Mouse (Mus musculus): ENCODE measurements around the gene Serf1. TPM values are rescaled to one million over a fixed set of nuclear protein-coding genes. Genes with fewer than 3 reads are reported as not detected.

The Serf1 gene
- total RNA-seq (2012; rRNA removed): 2.1 and 11.0 TPM in 2 replicates

DNA sequence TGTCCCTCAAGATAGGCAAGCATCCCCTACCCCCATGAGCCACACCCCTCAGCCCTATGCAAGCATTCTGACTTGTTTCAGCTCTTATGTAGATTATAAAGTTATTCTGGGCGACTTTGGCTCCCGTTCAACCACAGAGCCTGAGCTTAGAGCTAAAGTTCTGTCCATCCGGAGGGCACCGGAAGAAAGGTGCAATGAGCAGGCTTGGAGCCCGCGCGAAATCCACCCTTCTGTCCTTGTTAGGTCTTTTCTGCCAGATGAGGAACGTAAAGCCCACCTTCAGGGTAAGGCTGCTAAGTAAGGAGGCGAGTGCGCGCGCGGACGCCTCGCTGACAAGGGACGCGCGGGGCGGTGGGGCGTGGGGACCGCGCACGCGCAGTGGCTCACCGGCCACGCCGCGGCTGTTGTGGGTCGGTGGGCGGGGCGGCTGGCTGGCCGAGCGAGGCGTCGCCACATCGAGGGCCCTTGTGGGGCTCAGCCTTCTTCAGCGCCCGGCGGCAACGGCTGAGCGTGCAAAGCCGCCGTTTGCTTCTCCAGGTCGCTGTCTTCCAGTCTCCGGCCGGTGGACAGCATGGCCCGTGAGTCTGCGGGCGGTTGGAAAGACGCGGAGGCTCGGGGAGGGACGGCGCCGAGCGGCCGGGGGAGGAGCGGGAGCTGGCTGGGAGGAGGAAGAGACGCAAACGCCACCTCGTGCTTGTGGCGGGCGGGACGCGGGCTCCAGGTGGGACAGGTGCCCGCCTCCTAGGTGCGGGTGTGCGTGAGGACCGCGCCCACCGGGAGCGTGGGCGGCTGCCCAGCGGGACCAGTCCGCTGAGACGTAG is at the start of gene Serf1:
Gene Serf1, plus strand, starts transcription at position 361 of the 821 bp plus-strand sequence.
- Histone ChIP-seq H3K4me1 (ENCODE audit: control insufficient read depth in 2 of 2, insufficient read depth in 2 of 2, low read length in 2 of 2, poor library complexity in 1 of 2) (no peaks in the 10 kb centered on the region), H3K36me3 (ENCODE audit: control insufficient read depth, insufficient read depth, low read length, poor library complexity, severe bottlenecking) (no peaks in the 10 kb centered on the region), H3K27ac (ENCODE audit: insufficient read depth, low read depth, low read length, poor library complexity, severe bottlenecking) (no peak within 1 kb of the TSS), H3K4me3 (ENCODE audit: insufficient read depth in 1 of 2, low read depth in 1 of 2, low read length in 2 of 2, poor library complexity in 1 of 2, severe bottlenecking in 1 of 2) (peak within 1 kb of the TSS; percentile 65 to 66), H3K9ac (ENCODE audit: insufficient read depth, low read depth, low read length, poor library complexity, severe bottlenecking) (peak within 1 kb of the TSS; percentile 45), H3K9me3 (ENCODE audit: control insufficient read depth, insufficient read depth, low read depth, low read length) (no peaks in the 10 kb centered on the region)
- DNase-seq (ENCODE audit: low read depth, low spot score): no peak
- TF ChIP-seq HCFC1 (IDR thresholded peaks at IDR 0.05; ENCODE audit: borderline replicate concordance, insufficient read depth, low read length): no peak
- TF ChIP-seq ZC3H11A (IDR thresholded peaks at IDR 0.05; ENCODE audit: borderline replicate concordance, low read depth, low read length): no peak
- no peak for TF ChIP-seq MAFK (IDR thresholded peaks at IDR 0.05; ENCODE audit: insufficient read depth, low read depth, low read length)
- TF ChIP-seq ZNF384 (IDR thresholded peaks at IDR 0.05; ENCODE audit: low read depth, low read length): no peak
- no peak for TF ChIP-seq CHD2 (IDR thresholded peaks at IDR 0.05; ENCODE audit: low read depth, low read length)
- in situ Hi-C loops (cut with MboI; ENCODE audit: low sequenced_read_pairs in 2 of 2, unreplicated experiment in 2 of 2): no loop called here

DNA sequence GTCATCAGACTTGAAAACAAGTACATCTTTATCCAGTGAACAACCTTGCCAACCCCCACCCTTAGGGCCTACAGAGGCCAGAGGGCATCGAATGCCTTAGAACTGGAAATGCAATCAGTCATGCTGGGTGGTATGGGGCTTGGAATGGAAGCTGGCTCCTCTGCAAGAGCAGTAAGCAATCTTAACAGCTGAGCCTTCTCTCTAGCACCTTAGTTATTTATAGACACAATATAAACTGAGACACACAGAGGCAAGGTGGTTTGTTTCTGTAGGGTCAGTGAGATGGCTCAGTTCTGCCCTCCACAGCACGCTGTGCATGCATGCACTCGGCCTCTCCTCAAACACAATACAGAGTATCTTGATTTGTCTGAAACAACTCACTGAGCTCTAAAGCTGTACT is 43.9 kb upstream of the Serf1 start:
- Histone ChIP-seq H3K27ac (ENCODE audit: insufficient read depth, low read depth, low read length, poor library complexity, severe bottlenecking) (no peak overlapping the region), H3K4me3 (ENCODE audit: insufficient read depth in 1 of 2, low read depth in 1 of 2, low read length in 2 of 2, poor library complexity in 1 of 2, severe bottlenecking in 1 of 2) (no peak overlapping the region), H3K36me3 (ENCODE audit: control insufficient read depth, insufficient read depth, low read length, poor library complexity, severe bottlenecking) (peaks cover 38% of the 10 kb centered on the region), H3K9me3 (ENCODE audit: control insufficient read depth, insufficient read depth, low read depth, low read length) (no peaks in the 10 kb centered on the region), H3K4me1 (ENCODE audit: control insufficient read depth in 2 of 2, insufficient read depth in 2 of 2, low read length in 2 of 2, poor library complexity in 1 of 2) (no peaks in the 10 kb centered on the region), H3K9ac (ENCODE audit: insufficient read depth, low read depth, low read length, poor library complexity, severe bottlenecking) (no peak overlapping the region)
- in situ Hi-C loops (cut with MboI; ENCODE audit: low sequenced_read_pairs in 2 of 2, unreplicated experiment in 2 of 2): no loop called here
- TF ChIP-seq HCFC1 (IDR thresholded peaks at IDR 0.05; ENCODE audit: borderline replicate concordance, insufficient read depth, low read length) (no peak), ZNF384 (IDR thresholded peaks at IDR 0.05; ENCODE audit: low read depth, low read length) (no peak), MAFK (IDR thresholded peaks at IDR 0.05; ENCODE audit: insufficient read depth, low read depth, low read length) (no peak), CHD2 (IDR thresholded peaks at IDR 0.05; ENCODE audit: low read depth, low read length) (no peak), ZC3H11A (IDR thresholded peaks at IDR 0.05; ENCODE audit: borderline replicate concordance, low read depth, low read length) (no peak)
- DNase-seq (ENCODE audit: low read depth, low spot score): no peak

DNA sequence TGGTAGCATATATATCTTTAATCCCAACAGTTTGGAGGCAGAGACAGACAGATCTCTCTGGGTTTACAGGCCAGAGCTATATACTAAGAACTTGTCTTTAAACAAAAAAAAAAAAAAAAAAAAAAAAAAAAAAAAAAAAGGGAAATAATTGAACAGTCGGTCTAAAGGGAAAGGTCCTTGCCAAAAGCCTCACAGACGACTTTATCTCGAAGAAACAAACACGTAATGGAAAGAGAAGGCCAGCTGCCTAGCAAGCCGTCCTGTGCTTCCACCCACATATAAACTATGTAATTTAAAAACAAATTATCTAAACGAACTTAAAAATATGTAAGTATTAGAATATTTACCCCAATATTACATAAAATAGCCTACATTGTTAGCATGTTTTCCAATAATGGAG is 40.0 kb upstream of the Serf1 start:
- Histone ChIP-seq H3K9me3 (ENCODE audit: control insufficient read depth, insufficient read depth, low read depth, low read length) (no peaks in the 10 kb centered on the region), H3K9ac (ENCODE audit: insufficient read depth, low read depth, low read length, poor library complexity, severe bottlenecking) (no peak overlapping the region), H3K36me3 (ENCODE audit: control insufficient read depth, insufficient read depth, low read length, poor library complexity, severe bottlenecking) (peaks cover 31% of the 10 kb centered on the region), H3K27ac (ENCODE audit: insufficient read depth, low read depth, low read length, poor library complexity, severe bottlenecking) (no peak overlapping the region), H3K4me3 (ENCODE audit: insufficient read depth in 1 of 2, low read depth in 1 of 2, low read length in 2 of 2, poor library complexity in 1 of 2, severe bottlenecking in 1 of 2) (no peak overlapping the region), H3K4me1 (ENCODE audit: control insufficient read depth in 2 of 2, insufficient read depth in 2 of 2, low read length in 2 of 2, poor library complexity in 1 of 2) (peaks cover 0 to 3% of the 10 kb centered on the region in 2 experiments; a peak in 1 of 4 replicates)
- DNase-seq (ENCODE audit: low read depth, low spot score): no peak
- TF ChIP-seq MAFK (IDR thresholded peaks at IDR 0.05; ENCODE audit: insufficient read depth, low read depth, low read length): no peak
- TF ChIP-seq ZC3H11A (IDR thresholded peaks at IDR 0.05; ENCODE audit: borderline replicate concordance, low read depth, low read length): no peak
- no peak for TF ChIP-seq ZNF384 (IDR thresholded peaks at IDR 0.05; ENCODE audit: low read depth, low read length)
- TF ChIP-seq HCFC1 (IDR thresholded peaks at IDR 0.05; ENCODE audit: borderline replicate concordance, insufficient read depth, low read length): no peak
- TF ChIP-seq CHD2 (IDR thresholded peaks at IDR 0.05; ENCODE audit: low read depth, low read length): no peak
- in situ Hi-C loops (cut with MboI; ENCODE audit: low sequenced_read_pairs in 2 of 2, unreplicated experiment in 2 of 2): no loop called here

DNA sequence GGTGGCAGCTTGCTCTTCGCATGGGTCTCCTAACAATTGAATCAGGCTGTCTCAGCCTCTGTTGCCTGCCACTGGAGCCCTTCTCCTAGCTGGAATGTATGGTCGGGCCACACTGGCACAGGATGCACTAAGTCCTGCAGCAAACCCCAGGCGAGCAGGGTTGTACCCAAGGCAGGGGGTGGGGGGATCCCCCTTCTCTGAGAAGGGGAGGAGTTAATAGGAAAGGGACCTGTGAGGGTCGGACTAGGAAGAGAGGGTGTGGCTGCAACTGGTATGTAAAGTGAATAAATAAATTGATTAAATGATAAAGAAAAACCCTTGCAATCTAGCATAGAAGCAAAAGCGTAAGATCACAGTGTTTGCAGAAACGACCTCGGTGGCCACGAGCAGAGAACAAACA is 36.3 kb upstream of the Serf1 start:
- Histone ChIP-seq H3K9ac (ENCODE audit: insufficient read depth, low read depth, low read length, poor library complexity, severe bottlenecking) (no peak overlapping the region), H3K9me3 (ENCODE audit: control insufficient read depth, insufficient read depth, low read depth, low read length) (no peaks in the 10 kb centered on the region), H3K36me3 (ENCODE audit: control insufficient read depth, insufficient read depth, low read length, poor library complexity, severe bottlenecking) (peaks cover 21% of the 10 kb centered on the region), H3K27ac (ENCODE audit: insufficient read depth, low read depth, low read length, poor library complexity, severe bottlenecking) (no peak overlapping the region), H3K4me3 (ENCODE audit: insufficient read depth in 1 of 2, low read depth in 1 of 2, low read length in 2 of 2, poor library complexity in 1 of 2, severe bottlenecking in 1 of 2) (no peak overlapping the region), H3K4me1 (ENCODE audit: control insufficient read depth in 2 of 2, insufficient read depth in 2 of 2, low read length in 2 of 2, poor library complexity in 1 of 2) (peaks cover 0 to 3% of the 10 kb centered on the region in 2 experiments; a peak in 1 of 4 replicates)
- no peak for DNase-seq (ENCODE audit: low read depth, low spot score)
- in situ Hi-C loops (cut with MboI; ENCODE audit: low sequenced_read_pairs in 2 of 2, unreplicated experiment in 2 of 2): no loop called here
- no peak for TF ChIP-seq CHD2 (IDR thresholded peaks at IDR 0.05; ENCODE audit: low read depth, low read length)

Data from ES-E14 (cell line).